Mouse (Mus musculus): Measurements from ENCODE around the gene Fgl2.

DNA sequence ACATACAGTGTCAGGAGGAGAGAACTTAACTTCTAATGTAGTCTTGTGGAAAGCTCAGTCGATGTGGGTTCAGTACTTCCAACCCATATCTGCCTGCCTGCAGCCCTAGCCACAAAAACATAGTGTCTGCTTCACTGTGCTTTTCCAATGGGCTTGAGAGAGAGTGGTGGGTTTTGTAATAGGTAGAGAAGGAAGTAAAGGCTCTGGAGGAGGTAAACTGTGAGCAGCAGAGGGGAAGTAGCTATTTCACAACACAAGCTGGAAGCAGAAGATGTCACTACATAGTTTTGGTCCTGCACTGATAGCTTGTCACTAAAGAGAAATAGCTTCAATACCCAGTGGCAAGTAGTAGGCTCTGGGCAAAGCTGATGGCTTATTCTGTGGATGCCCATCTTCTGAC lies 40.3 kb upstream of the Fgl2 start:
- TF ChIP-seq ELF1 (IDR thresholded peaks at IDR 0.05; ENCODE audit: low read depth, low read length) (no peak), PAX5 (IDR thresholded peaks at IDR 0.05; ENCODE audit: low read length) (no peak), EP300 (IDR thresholded peaks at IDR 0.05; ENCODE audit: low read length) (no peak), CTCF (conservative IDR thresholded peaks at IDR 0.05 in 1 of 2, IDR thresholded peaks at IDR 0.05 in 1 of 2; ENCODE audit: low read depth in 2 of 2, low read length in 2 of 2) (no peak), POLR2AphosphoS2 (IDR thresholded peaks at IDR 0.05; ENCODE audit: low read depth, low read length) (no peak), CHD2 (IDR thresholded peaks at IDR 0.05; ENCODE audit: low read length) (no peak), USF1 (IDR thresholded peaks at IDR 0.05; ENCODE audit: low read depth, low read length) (no peak), BHLHE40 (IDR thresholded peaks at IDR 0.05; ENCODE audit: low read depth, low read length) (no peak)

Data from CH12.LX (cell line).